22 mouse cellular contexts compared by ENCODE assay signal in the genomic region with DNA sequence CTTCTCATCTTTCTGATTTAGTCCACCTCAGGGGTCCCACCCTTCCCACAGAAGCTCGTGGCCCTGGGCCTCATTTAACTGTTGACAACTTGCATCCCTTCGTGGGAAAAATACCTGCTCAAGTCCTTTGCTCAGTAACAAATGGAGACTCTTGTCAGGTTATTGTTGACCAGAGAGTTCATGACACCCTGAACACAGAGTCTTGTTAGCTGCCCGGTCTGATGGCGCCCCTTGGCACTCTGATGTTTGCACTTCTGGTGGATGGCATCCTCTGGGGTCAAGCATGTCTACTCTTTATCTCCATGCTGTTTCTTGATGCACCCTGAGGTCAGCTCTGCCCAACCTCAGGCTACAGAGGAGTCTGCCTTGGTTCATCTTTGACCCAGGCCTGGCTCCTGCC.
DNase-seq lines count a peak whose midpoint lies in the region; ATAC-seq and TF ChIP-seq lines count a peak whose summit lies in the region.
"Had no signal": no experiment of that assay in that cellular context is flagged by ENCODE, and none has a peak within 500 bp of the region (broad histone marks: within the 10 kb centered on the region; RNA-seq: fewer than 3 reads in every experiment).

No protein-coding gene starts in this region.

- no peaks in the 10 kb centered on the region for H3K36me3 ChIP-seq in heart, embryonic 10.5 days
- no peaks in the 10 kb centered on the region for H3K36me3 ChIP-seq in liver, postnatal 0 days (replicated peaks; ENCODE audit: insufficient read depth, low read length)
- no peaks in the 10 kb centered on the region for H3K36me3 ChIP-seq in liver, embryonic 12.5 days
- H3K36me3 ChIP-seq: G1E had no signal

- 67% methylated on average over 4 of the region's 4 CpGs for WGBS in heart, embryonic 10.5 days
- WGBS in liver, postnatal 0 days (ENCODE audit: insufficient replicate concordance): 58% methylated on average over 4 of the region's 4 CpGs
- WGBS in liver, embryonic 12.5 days (ENCODE audit: insufficient replicate concordance): 50% methylated on average over 4 of the region's 4 CpGs

- no peaks in the 10 kb centered on the region for H3K9me3 ChIP-seq in heart, embryonic 10.5 days
- H3K9me3 ChIP-seq in liver, postnatal 0 days (ENCODE audit: low read length): no peaks in the 10 kb centered on the region
- no peaks in the 10 kb centered on the region for H3K9me3 ChIP-seq in liver, embryonic 12.5 days (replicated peaks)

- DNase-seq in heart, adult 11 months: peak; percentile 64
- DNase-seq in heart, adult 9 months (ENCODE audit: low spot score in 2 of 2): no peak
- DNase-seq in heart, embryonic 10.5 days (ENCODE audit: low spot score): peak; percentile 64
- DNase-seq in heart, adult 18-20 months: no peak
- DNase-seq in liver, postnatal 0 days: peak; percentile 6
- DNase-seq in testis, postnatal 10 days (ENCODE audit: low spot score): peak; percentile 27
- DNase-seq in testis, postnatal 14 days (ENCODE audit: low spot score): no peak
- DNase-seq: adrenal gland, adult 2 months; adrenal gland, adult 8-10 months; adrenal gland, postnatal 10 days; adrenal gland, postnatal 14 days; adrenal gland, postnatal 25 days; adrenal gland, postnatal 36 days; B cell, adult 2 months; cerebellum, adult 11 months; cerebellum, adult 11-12 months had no signal

- TF ChIP-seq EP300 in liver, postnatal 0 days (IDR thresholded peaks at IDR 0.05; ENCODE audit: low read depth): no peak

- H3K27ac ChIP-seq in heart, embryonic 10.5 days: no peak overlapping the region
- H3K27ac ChIP-seq in liver, postnatal 0 days (ENCODE audit: low read depth): no peak overlapping the region
- H3K27ac ChIP-seq in liver, embryonic 12.5 days: no peak overlapping the region

- no peak overlapping the region for H3K4me3 ChIP-seq in heart, embryonic 10.5 days
- H3K4me3 ChIP-seq in liver, postnatal 0 days (ENCODE audit: low read depth, low read length): no peak overlapping the region
- no peak overlapping the region for H3K4me3 ChIP-seq in liver, embryonic 12.5 days

- no peak overlapping the region for H3K9ac ChIP-seq in liver, postnatal 0 days (replicated peaks)
- no peak overlapping the region for H3K9ac ChIP-seq in liver, embryonic 12.5 days

- TF ChIP-seq CTCF in liver, postnatal 0 days (IDR thresholded peaks at IDR 0.05; ENCODE audit: low read depth): no peak

- H3K4me2 ChIP-seq in liver, postnatal 0 days (ENCODE audit: low read depth, low read length): no peak overlapping the region
- H3K4me2 ChIP-seq in liver, embryonic 12.5 days: no peak overlapping the region

- no peaks in the 10 kb centered on the region for H3K27me3 ChIP-seq in heart, embryonic 10.5 days (ENCODE audit: insufficient read depth, poor library complexity, severe bottlenecking)
- H3K27me3 ChIP-seq in liver, postnatal 0 days (ENCODE audit: insufficient read depth, low read length): no peaks in the 10 kb centered on the region
- no peaks in the 10 kb centered on the region for H3K27me3 ChIP-seq in liver, embryonic 12.5 days (replicated peaks)
- H3K27me3 ChIP-seq: CH12.LX had no signal

- H3K4me1 ChIP-seq in heart, embryonic 10.5 days: peaks cover 5% of the 10 kb centered on the region; the same call in 1 of the 2 replicates
- H3K4me1 ChIP-seq in liver, postnatal 0 days (ENCODE audit: insufficient read depth): no peaks in the 10 kb centered on the region
- no peaks in the 10 kb centered on the region for H3K4me1 ChIP-seq in liver, embryonic 12.5 days

- ATAC-seq in liver, postnatal 0 days: no peak
- no peak for ATAC-seq in liver, embryonic 12.5 days
- ATAC-seq: activated CD4-positive, CD25-positive, alpha-beta regulatory T cell, adult 4 months; CD4-positive, CD25-positive, alpha-beta regulatory T cell, adult 4 months; Patski had no signal

Comparison
In these comparisons a context has a peak if more than half of its experiments do, and no peak if none do; other contexts are left out.
1. DNase-seq: peak in heart, adult 11 months (single experiment), heart, embryonic 10.5 days (single experiment), liver, postnatal 0 days (single experiment) and testis, postnatal 10 days (single experiment); none in heart, adult 9 months (0 of 2), heart, adult 18-20 months (0 of 2) and testis, postnatal 14 days (single experiment).